ENCODE assay signal across 16 mouse cellular contexts in genomic region chr1:120403304-120403703, GRCm38 (mm10).
"Had no signal": no experiment of that assay in that cellular context is flagged by ENCODE, and none has a peak within 500 bp of the region (broad histone marks: within the 10 kb centered on the region; RNA-seq: fewer than 3 reads in every experiment).

No protein-coding gene starts in this region.

- H3K4me2 ChIP-seq: lung, embryonic 15.5 days; midbrain, embryonic 13.5 days had no signal

- H3K4me1 ChIP-seq: lung, embryonic 15.5 days; megakaryocyte, embryonic 14.5 days had no signal

- H3K9me3 ChIP-seq: lung, embryonic 15.5 days; megakaryocyte, embryonic 14.5 days; midbrain, embryonic 10.5 days; midbrain, embryonic 13.5 days had no signal

- H3K9ac ChIP-seq: liver, embryonic 14.5 days; lung, embryonic 15.5 days; midbrain, embryonic 13.5 days had no signal

- ATAC-seq: intestine, postnatal 0 days; midbrain, embryonic 13.5 days; midbrain, embryonic 16.5 days had no signal

- H3K27ac ChIP-seq: layer of hippocampus, adult 2 months; liver, embryonic 14.5 days; lung, embryonic 15.5 days; midbrain, embryonic 10.5 days; midbrain, embryonic 13.5 days had no signal

- H3K4me3 ChIP-seq: layer of hippocampus, adult 2 months; lung, embryonic 15.5 days; megakaryocyte, embryonic 14.5 days; midbrain, embryonic 10.5 days; midbrain, embryonic 13.5 days; myocyte had no signal

- H3K27me3 ChIP-seq: lung, embryonic 15.5 days; midbrain, embryonic 13.5 days had no signal

- DNase-seq: kidney, adult 8-10 months; kidney, postnatal 25 days; layer of hippocampus, adult 9-11 months; lung, adult 18-20 months; lung, postnatal 10 days; lung, postnatal 36 days; thymus, adult 18-20 months had no signal

- H3K36me3 ChIP-seq: lung, embryonic 15.5 days; midbrain, embryonic 10.5 days; midbrain, embryonic 13.5 days had no signal
